ENCODE assay signal across 27 mouse cellular contexts in genomic region chr7:98953649-98954048, GRCm38 (mm10).
DNase-seq lines count a peak whose midpoint lies in the region; ATAC-seq and TF ChIP-seq lines count a peak whose summit lies in the region.
"Had no signal": no experiment of that assay in that cellular context is flagged by ENCODE, and none has a peak within 500 bp of the region (broad histone marks: within the 10 kb centered on the region; RNA-seq: fewer than 3 reads in every experiment).

No protein-coding gene starts in this region.

- 39% methylated on average over 3 of the region's 3 CpGs for WGBS in heart, postnatal 0 days

- H3K9me3 ChIP-seq in heart, postnatal 0 days (replicated peaks; ENCODE audit: control insufficient read depth, low read length), result no peaks in the 10 kb centered on the region
- no peaks in the 10 kb centered on the region for H3K9me3 ChIP-seq in megakaryocyte, embryonic 14.5 days
- H3K9me3 ChIP-seq: G1E; hindbrain, embryonic 13.5 days; kidney, embryonic 15.5 days; limb, embryonic 12.5 days had no signal

- peak; percentile 27; the same call in 1 of the 2 replicates for ATAC-seq in heart, postnatal 0 days (ENCODE audit: insufficient read depth, low read depth)
- ATAC-seq in megakaryocyte, adult 5-6 weeks (ENCODE audit: poor library complexity, severe bottlenecking), result no peak
- ATAC-seq in granulocyte monocyte progenitor cell, adult 5-6 weeks (replicated peaks; ENCODE audit: poor library complexity, severe bottlenecking), result peak; percentile 33; the same call in 1 of the 2 replicates
- ATAC-seq: forebrain, embryonic 16.5 days; intestine, postnatal 0 days had no signal

- intact Hi-C loops in heart, postnatal 14 days (cut with DNase I), result no loop called here

- DNase-seq in heart, postnatal 0 days (ENCODE audit: low spot score), result peak; percentile 22
- no peak for DNase-seq in heart, postnatal 14 days
- no peak for DNase-seq in embryo, embryonic 10.5 days (ENCODE audit: low spot score)
- DNase-seq in ovary, postnatal 36 days (ENCODE audit: low spot score), result no peak
- DNase-seq: adrenal gland, postnatal 14 days; cerebellum, adult 11 months; cerebellum, adult 9-11 months; gastrocnemius, adult 2 months; gastrocnemius, postnatal 36 days; heart, postnatal 4 days; kidney, postnatal 25 days; midbrain, embryonic 14.5 days; retina, postnatal 1 day; right cerebral cortex, postnatal 14 days; thymus, postnatal 14 days had no signal

- H3K4me3 ChIP-seq in heart, postnatal 0 days (ENCODE audit: low read depth, low read length), result no peak overlapping the region
- H3K4me3 ChIP-seq in megakaryocyte, embryonic 14.5 days (replicated peaks), result peak overlapping the region; percentile 17
- H3K4me3 ChIP-seq: erythroblast, embryonic 14.5 days; gastrocnemius, adult 2 months; hindbrain, embryonic 13.5 days; kidney, embryonic 15.5 days; limb, embryonic 12.5 days had no signal

- H3K27me3 ChIP-seq in heart, postnatal 0 days (ENCODE audit: control insufficient read depth, insufficient read depth, low read length), result no peaks in the 10 kb centered on the region
- no peaks in the 10 kb centered on the region for H3K27me3 ChIP-seq in megakaryocyte, embryonic 14.5 days (replicated peaks)
- H3K27me3 ChIP-seq: hindbrain, embryonic 13.5 days; kidney, embryonic 15.5 days had no signal

- no peaks in the 10 kb centered on the region for H3K4me1 ChIP-seq in heart, postnatal 0 days (ENCODE audit: control insufficient read depth, insufficient read depth)
- peaks cover 25% of the 10 kb centered on the region for H3K4me1 ChIP-seq in megakaryocyte, embryonic 14.5 days

- H3K27ac ChIP-seq in heart, postnatal 0 days (ENCODE audit: low read depth), result no peak overlapping the region
- H3K27ac ChIP-seq: gastrocnemius, adult 2 months; hindbrain, embryonic 13.5 days; kidney, embryonic 15.5 days had no signal

- H3K4me2 ChIP-seq in heart, postnatal 0 days (ENCODE audit: low read depth, low read length), result no peak overlapping the region
- H3K4me2 ChIP-seq: heart, embryonic 11.5 days; hindbrain, embryonic 13.5 days; kidney, embryonic 15.5 days; limb, embryonic 12.5 days; liver, embryonic 11.5 days had no signal

- TF ChIP-seq CTCF in heart, postnatal 0 days (IDR thresholded peaks at IDR 0.05; ENCODE audit: low read depth), result no peak

- no peak overlapping the region for H3K9ac ChIP-seq in heart, postnatal 0 days (replicated peaks; ENCODE audit: low read depth, low read length)
- H3K9ac ChIP-seq: hindbrain, embryonic 13.5 days; kidney, embryonic 15.5 days; limb, embryonic 12.5 days had no signal

- TF ChIP-seq EP300 in heart, postnatal 0 days (IDR thresholded peaks at IDR 0.05; ENCODE audit: low read depth), result no peak

- H3K36me3 ChIP-seq in heart, postnatal 0 days (replicated peaks; ENCODE audit: control insufficient read depth, insufficient read depth, low read length), result no peaks in the 10 kb centered on the region
- H3K36me3 ChIP-seq in megakaryocyte, embryonic 14.5 days (replicated peaks; ENCODE audit: low read length), result peaks cover 2% of the 10 kb centered on the region
- H3K36me3 ChIP-seq: hindbrain, embryonic 13.5 days; kidney, embryonic 15.5 days; limb, embryonic 12.5 days had no signal
